Mouse (Mus musculus): Measurements from ENCODE around the gene Borcs6. TPM values are rescaled to one million over a fixed set of nuclear protein-coding genes. Genes with fewer than 3 reads are reported as not detected.

Borcs6 gene
- total and polyA plus RNA-seq, 3 experiments, result 9.2 to 9.3 TPM; not detected in 1

- Histone ChIP-seq H3K27me3 (ENCODE audit: control insufficient read depth in 1 of 2, insufficient read depth in 2 of 2, low read length in 2 of 2) (no peaks in the 10 kb centered on the region), H3K9me3 (replicated peaks; ENCODE audit: insufficient read depth, low read length) (no peaks in the 10 kb centered on the region), H3K36me3 (ENCODE audit: control insufficient read depth in 1 of 2, insufficient read depth in 2 of 2, low read length in 2 of 2) (peaks cover 3 to 13% of the 10 kb centered on the region in 2 experiments), H3K9ac (ENCODE audit: control insufficient read depth, low read depth, low read length, poor library complexity, severe bottlenecking) (peak overlapping the region; percentile 72), H3K27ac (ENCODE audit: control insufficient read depth, low read depth, low read length) (peak overlapping the region; percentile 88), H3K4me1 (ENCODE audit: control insufficient read depth in 1 of 2, insufficient read depth in 2 of 2, low read length in 2 of 2) (peaks cover 17 to 21% of the 10 kb centered on the region in 2 experiments), H3K4me3 (ENCODE audit: control insufficient read depth in 1 of 2, insufficient read depth in 1 of 2, low read depth in 2 of 2, low read length in 2 of 2) (peak overlapping the region; percentile 54 to 61), H3K79me2 (ENCODE audit: control insufficient read depth, insufficient read depth, low read length, poor library complexity) (peaks cover 17% of the 10 kb centered on the region)
- DNase-seq (ENCODE audit: low read depth, low spot score), result peak; percentile 99
- peak; percentile 93 for TF ChIP-seq MAX (IDR thresholded peaks at IDR 0.05; ENCODE audit: low read length)
- peak; percentile 63 for TF ChIP-seq TCF12 (IDR thresholded peaks at IDR 0.05; ENCODE audit: low read depth, low read length)
- peak; percentile 54 to 78 for TF ChIP-seq USF2 (IDR thresholded peaks at IDR 0.05; ENCODE audit: borderline replicate concordance in 1 of 2, insufficient read depth in 1 of 2, low read depth in 1 of 2, low read length in 2 of 2)
- TF ChIP-seq POLR2AphosphoS2 (IDR thresholded peaks at IDR 0.05; ENCODE audit: low read length), result no peak; the same call in 1 of the 2 replicates
- no peak for TF ChIP-seq SMC3 (IDR thresholded peaks at IDR 0.05; ENCODE audit: low read depth, low read length)
- peak in 1 of 2 experiments; percentile 54; a peak in 1 of 4 replicates for TF ChIP-seq POLR2A (IDR thresholded peaks at IDR 0.05; ENCODE audit: control insufficient read depth in 1 of 2, insufficient read depth in 1 of 2, low read depth in 1 of 2, low read length in 2 of 2, poor library complexity in 1 of 2)
- TF ChIP-seq CTCF (IDR thresholded peaks at IDR 0.05 in 2 of 3, conservative IDR thresholded peaks at IDR 0.05 in 1 of 3; ENCODE audit: control insufficient read depth in 1 of 3, insufficient read depth in 1 of 3, low read depth in 2 of 3, low read length in 3 of 3, poor library complexity in 1 of 3, severe bottlenecking in 1 of 3), result no peak
- peak; percentile 69 for TF ChIP-seq HCFC1 (IDR thresholded peaks at IDR 0.05; ENCODE audit: low read depth, low read length)
- peak; percentile 95 for TF ChIP-seq USF1 (IDR thresholded peaks at IDR 0.05; ENCODE audit: low read depth, low read length)
- TF ChIP-seq JUND (IDR thresholded peaks at IDR 0.05; ENCODE audit: low read depth, low read length), result no peak
- TF ChIP-seq ZC3H11A (IDR thresholded peaks at IDR 0.05; ENCODE audit: low read depth, low read length), result peak; percentile 33; the same call in 1 of the 2 replicates
- peak; percentile 55; the same call in 1 of the 2 replicates for TF ChIP-seq RCOR1 (IDR thresholded peaks at IDR 0.05; ENCODE audit: low read depth, low read length)
- no peak; the same call in none of the 2 replicates for TF ChIP-seq CHD2 (IDR thresholded peaks at IDR 0.05; ENCODE audit: low read length)
- peak; percentile 95 for TF ChIP-seq MXI1 (IDR thresholded peaks at IDR 0.05; ENCODE audit: low read depth, low read length)
- no peak for TF ChIP-seq ZMIZ1 (IDR thresholded peaks at IDR 0.05; ENCODE audit: low read depth, low read length)
- TF ChIP-seq RAD21 (IDR thresholded peaks at IDR 0.05; ENCODE audit: low read depth, low read length), result no peak
- TF ChIP-seq ELF1 (IDR thresholded peaks at IDR 0.05; ENCODE audit: low read depth, low read length), result no peak
- no peak; the same call in 1 of the 2 replicates for TF ChIP-seq MYB (IDR thresholded peaks at IDR 0.05; ENCODE audit: low read depth, low read length)
- no peak; the same call in 1 of the 2 replicates for TF ChIP-seq E2F4 (IDR thresholded peaks at IDR 0.05; ENCODE audit: borderline replicate concordance, low read depth, low read length)
- no peak for TF ChIP-seq UBTF (IDR thresholded peaks at IDR 0.05; ENCODE audit: borderline replicate concordance, insufficient read depth, low read depth, low read length)
- TF ChIP-seq POLR2AphosphoS5 (IDR thresholded peaks at IDR 0.05; ENCODE audit: borderline replicate concordance, low read depth, low read length), result peak; percentile 73; the same call in 1 of the 2 replicates
- TF ChIP-seq ZNF384 (IDR thresholded peaks at IDR 0.05; ENCODE audit: low read depth, low read length), result peak; percentile 61; the same call in 1 of the 2 replicates
- no peak for TF ChIP-seq TAL1 (IDR thresholded peaks at IDR 0.05; ENCODE audit: low read length)
- TF ChIP-seq EP300 (IDR thresholded peaks at IDR 0.05; ENCODE audit: low read depth in 1 of 2, low read length in 2 of 2), result peak; percentile 14 to 76
- TF ChIP-seq NRF1 (IDR thresholded peaks at IDR 0.05; ENCODE audit: insufficient read depth, low read depth, low read length, poor library complexity, severe bottlenecking), result peak; percentile 46; the same call in 1 of the 2 replicates
- TF ChIP-seq NELFE (IDR thresholded peaks at IDR 0.05; ENCODE audit: low read depth, low read length), result peak; percentile 28
- no peak for TF ChIP-seq GABPA (IDR thresholded peaks at IDR 0.05; ENCODE audit: low read depth, low read length)
- TF ChIP-seq BHLHE40 (IDR thresholded peaks at IDR 0.05; ENCODE audit: borderline replicate concordance, low read depth, low read length), result peak; percentile 88
- TF ChIP-seq KAT2A (conservative IDR thresholded peaks at IDR 0.05; ENCODE audit: low read depth, low read length), result no peak
- TF ChIP-seq MAFK (IDR thresholded peaks at IDR 0.05; ENCODE audit: borderline replicate concordance, low read depth, low read length), result peak; percentile 22; the same call in 1 of the 2 replicates
- TF ChIP-seq CHD1 (IDR thresholded peaks at IDR 0.05; ENCODE audit: low read depth, low read length), result no peak
- peak; percentile 47; the same call in 1 of the 2 replicates for TF ChIP-seq MEF2A (IDR thresholded peaks at IDR 0.05; ENCODE audit: extremely low read depth, insufficient replicate concordance, low read depth, low read length, poor library complexity, severe bottlenecking)
- TF ChIP-seq ETS1 (IDR thresholded peaks at IDR 0.05; ENCODE audit: low read depth, low read length), result peak; percentile 99
- TF ChIP-seq GATA1 (IDR thresholded peaks at IDR 0.05; ENCODE audit: low read depth, low read length), result no peak
Observed at GRCm38 (mm10) chr11:69096987-69097900, 37.7 kb downstream of the Borcs6 start.
